Mouse (Mus musculus) lung, postnatal 0 days (tissue): ENCODE results near the gene Ndufb2.

Experiments
- CTCF ChIP-seq: IDR thresholded peaks from 2 replicates; pipeline ENCODE4 v1.5.1; 2016; ENCODE audit warnings: antibody characterized with exemption, mild to moderate bottlenecking
- EP300 ChIP-seq: IDR thresholded peaks from 2 replicates; pipeline ENCODE4 v1.6.1; 2016; ENCODE audit warnings: antibody characterized with exemption, mild to moderate bottlenecking, control low read depth

GRCm38 (mm10) chr6:39606862-39607261 is 14.5 kb downstream of the Ndufb2 start:
- TF ChIP-seq CTCF (no peak), EP300 (no peak)
